Mouse (Mus musculus): Measurements from ENCODE around the gene Nfya. TPM values are rescaled to one million over a fixed set of nuclear protein-coding genes. Genes with fewer than 3 reads are reported as not detected.

The Nfya gene
- polyA plus RNA-seq, 1 experiment from 2014 or later: 9.3 TPM

DNA sequence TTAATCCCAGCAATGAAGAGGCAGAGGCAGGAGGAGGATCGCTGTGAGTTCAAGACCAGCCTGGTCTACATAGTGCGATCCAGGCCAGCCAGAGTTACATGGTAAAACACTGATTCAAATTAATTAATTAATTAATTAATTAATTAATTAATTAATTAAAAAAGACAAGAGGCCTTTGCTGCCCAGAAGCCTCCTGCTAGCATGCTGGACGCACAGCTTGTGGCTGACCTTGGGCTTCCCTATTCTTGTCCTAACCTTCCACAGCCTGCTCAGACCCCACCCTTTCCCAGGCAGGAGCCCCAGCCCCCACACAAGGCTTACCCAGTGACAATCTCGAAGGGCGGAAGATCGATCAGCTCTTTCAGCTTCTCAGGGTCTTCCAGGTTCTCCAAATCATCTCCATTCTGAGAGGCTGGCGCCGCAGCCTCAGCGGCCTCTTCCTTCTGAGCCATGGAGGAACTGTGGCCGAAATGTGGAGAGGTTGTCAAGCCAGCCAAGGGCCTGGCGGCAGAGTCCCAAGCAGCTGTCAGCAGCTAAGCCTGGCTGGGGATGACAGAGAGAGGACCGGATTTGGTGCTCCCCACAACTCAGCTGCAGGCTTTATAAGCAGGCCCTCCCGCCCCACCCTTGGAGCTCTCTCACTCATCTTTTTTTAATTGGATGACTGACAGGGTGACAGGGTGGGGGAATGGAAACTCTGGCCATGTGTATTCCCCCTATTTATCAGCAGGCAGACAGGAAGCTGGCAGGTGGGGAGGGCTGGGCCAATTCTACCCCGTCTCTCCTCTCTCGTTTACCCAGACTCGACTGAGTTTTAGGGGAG, 22.7 kb upstream of the Nfya start, which contains the start of gene Apobec2:
Apobec2 (minus strand) TSS at position 773 of the 823 bp plus-strand sequence.
- WGBS: 52% methylated on average over 16 of the region's 16 CpGs
- Histone ChIP-seq H3K9me3 (ENCODE audit: control insufficient read depth, low read length) (no peaks in the 10 kb centered on the region), H3K9ac (ENCODE audit: low read depth, low read length) (peak within 1 kb of the TSS; percentile 49; the same call in 1 of the 2 replicates)

DNA sequence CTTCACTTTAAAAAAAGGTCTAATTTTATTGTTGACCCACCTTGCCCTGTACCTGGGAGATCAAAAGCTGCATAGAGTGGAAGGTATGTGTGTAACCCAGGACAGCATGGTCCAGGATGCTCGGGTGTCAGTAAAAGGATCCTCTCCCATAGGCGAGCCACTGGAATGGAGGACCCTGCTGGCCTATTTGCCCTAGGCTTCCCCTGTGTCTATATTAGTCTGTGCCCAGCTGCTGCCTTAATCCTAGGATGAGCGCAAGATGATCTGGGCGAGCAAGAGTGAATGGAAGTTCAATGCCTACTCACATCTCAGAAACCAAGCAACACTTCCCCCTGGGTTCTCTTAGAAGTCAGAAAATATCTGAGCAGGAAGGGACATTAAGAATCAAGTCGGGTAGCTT, 21.3 kb upstream of the Nfya start:
- Histone ChIP-seq H3K27me3 (replicated peaks; ENCODE audit: control insufficient read depth, insufficient read depth, low read length) (no peaks in the 10 kb centered on the region), H3K4me1 (ENCODE audit: control insufficient read depth, insufficient read depth, low read length) (peaks cover 76% of the 10 kb centered on the region), H3K27ac (ENCODE audit: low read length) (peak overlapping the region; percentile 53), H3K9me3 (ENCODE audit: control insufficient read depth, low read length) (no peaks in the 10 kb centered on the region), H3K4me2 (ENCODE audit: low read depth, low read length) (no peak overlapping the region), H3K9ac (ENCODE audit: low read depth, low read length) (no peak overlapping the region), H3K36me3 (ENCODE audit: control insufficient read depth, insufficient read depth, low read length) (no peaks in the 10 kb centered on the region), H3K4me3 (ENCODE audit: low read length) (no peak overlapping the region)
- WGBS: 75% methylated on average over 5 of the region's 5 CpGs
- ATAC-seq: no peak

More for the DNA sequence above, 22.7 kb upstream of the Nfya start, which contains the start of gene Apobec2:
- Histone ChIP-seq H3K27ac (ENCODE audit: low read length) (peak within 1 kb of the TSS; percentile 64), H3K4me1 (ENCODE audit: control insufficient read depth, insufficient read depth, low read length) (peaks cover 76% of the 10 kb centered on the region), H3K4me2 (ENCODE audit: low read depth, low read length) (no peak within 1 kb of the TSS), H3K27me3 (replicated peaks; ENCODE audit: control insufficient read depth, insufficient read depth, low read length) (no peaks in the 10 kb centered on the region), H3K4me3 (ENCODE audit: low read length) (no peak within 1 kb of the TSS), H3K36me3 (ENCODE audit: control insufficient read depth, insufficient read depth, low read length) (no peaks in the 10 kb centered on the region)
- ATAC-seq: no peak

DNA sequence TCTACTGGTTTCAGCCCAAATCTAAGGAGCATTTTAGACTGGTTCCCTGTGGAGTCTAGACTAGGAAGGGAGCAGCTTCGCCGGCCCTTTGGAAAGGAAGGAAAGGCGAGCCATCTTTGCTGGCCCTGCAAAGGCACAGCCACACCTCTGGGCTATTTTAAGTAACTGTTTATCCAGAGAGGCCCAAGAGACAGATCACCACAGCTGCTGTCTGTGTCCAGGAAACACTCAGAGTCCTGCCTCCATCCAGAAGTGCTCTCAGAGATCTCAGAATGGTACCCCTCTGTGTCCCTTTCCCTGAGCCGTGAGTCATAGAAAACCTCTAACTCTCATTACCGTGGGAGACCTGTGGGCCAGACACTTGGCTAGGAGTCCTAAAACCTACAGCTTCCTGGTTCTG, 20.7 kb upstream of the Nfya start:
- Histone ChIP-seq H3K9me3 (ENCODE audit: control insufficient read depth, low read length) (no peaks in the 10 kb centered on the region), H3K4me3 (ENCODE audit: low read length) (no peak overlapping the region), H3K4me2 (ENCODE audit: low read depth, low read length) (no peak overlapping the region; the same call in 1 of the 2 replicates), H3K36me3 (ENCODE audit: control insufficient read depth, insufficient read depth, low read length) (no peaks in the 10 kb centered on the region), H3K9ac (ENCODE audit: low read depth, low read length) (0 out of 2 replicates have a peak overlapping the region, but pooled peaks have one; percentile 33), H3K27me3 (replicated peaks; ENCODE audit: control insufficient read depth, insufficient read depth, low read length) (no peaks in the 10 kb centered on the region), H3K4me1 (ENCODE audit: control insufficient read depth, insufficient read depth, low read length) (peaks cover 76% of the 10 kb centered on the region), H3K27ac (ENCODE audit: low read length) (peak overlapping the region; percentile 85)
- WGBS: 22% methylated on average over 5 of the region's 5 CpGs
- peak; percentile 22; the same call in 1 of the 2 replicates for ATAC-seq

GRCm38 (mm10) chr17:48427852-48428530, 18.3 kb upstream of the Nfya start:
- peak overlapping the region; percentile 58 for H3K27ac ChIP-seq (ENCODE audit: low read length)
- no peaks in the 10 kb centered on the region for H3K27me3 ChIP-seq (replicated peaks; ENCODE audit: control insufficient read depth, insufficient read depth, low read length)
- H3K9me3 ChIP-seq (ENCODE audit: control insufficient read depth, low read length): no peaks in the 10 kb centered on the region
- H3K4me2 ChIP-seq (ENCODE audit: low read depth, low read length): no peak overlapping the region
- no peak; the same call in 1 of the 2 replicates for ATAC-seq
- H3K9ac ChIP-seq (ENCODE audit: low read depth, low read length): 0 out of 2 replicates have a peak overlapping the region, but pooled peaks have one; percentile 21
- H3K36me3 ChIP-seq (ENCODE audit: control insufficient read depth, insufficient read depth, low read length): no peaks in the 10 kb centered on the region
- peaks cover 73% of the 10 kb centered on the region for H3K4me1 ChIP-seq (ENCODE audit: control insufficient read depth, insufficient read depth, low read length)
- H3K4me3 ChIP-seq (ENCODE audit: low read length): no peak overlapping the region
- 57% methylated on average over 11 of the region's 11 CpGs for WGBS

- WGBS: 57% methylated on average over 13 of the region's 13 CpGs
- peak; percentile 35; the same call in 1 of the 2 replicates for ATAC-seq
- 0 out of 2 replicates have a peak overlapping the region, but pooled peaks have one; percentile 7 for H3K9ac ChIP-seq (ENCODE audit: low read depth, low read length)
Observed at GRCm38 (mm10) chr17:48426991-48427750, 17.5 kb upstream of the Nfya start.

GRCm38 (mm10) chr17:48425823-48426612, 16.3 kb upstream of the Nfya start:
- WGBS: 26% methylated on average over 9 of the region's 9 CpGs
- H3K4me3 ChIP-seq (ENCODE audit: low read length): no peak overlapping the region
- H3K27ac ChIP-seq (ENCODE audit: low read length): peak overlapping the region; percentile 86
- H3K4me2 ChIP-seq (ENCODE audit: low read depth, low read length): peak overlapping the region; percentile 20; the same call in 1 of the 2 replicates
- H3K9ac ChIP-seq (ENCODE audit: low read depth, low read length): peak overlapping the region; percentile 30
- H3K27me3 ChIP-seq (replicated peaks; ENCODE audit: control insufficient read depth, insufficient read depth, low read length): no peaks in the 10 kb centered on the region
- H3K9me3 ChIP-seq (ENCODE audit: control insufficient read depth, low read length): no peaks in the 10 kb centered on the region
- peaks cover 54% of the 10 kb centered on the region for H3K4me1 ChIP-seq (ENCODE audit: control insufficient read depth, insufficient read depth, low read length)
- no peaks in the 10 kb centered on the region for H3K36me3 ChIP-seq (ENCODE audit: control insufficient read depth, insufficient read depth, low read length)
- ATAC-seq: peak; percentile 63

More at GRCm38 (mm10) chr17:48426991-48427750, 17.5 kb upstream of the Nfya start:
- no peaks in the 10 kb centered on the region for H3K36me3 ChIP-seq (ENCODE audit: control insufficient read depth, insufficient read depth, low read length)
- H3K9me3 ChIP-seq (ENCODE audit: control insufficient read depth, low read length): no peaks in the 10 kb centered on the region
- peak overlapping the region; percentile 72 for H3K27ac ChIP-seq (ENCODE audit: low read length)
- H3K4me2 ChIP-seq (ENCODE audit: low read depth, low read length): no peak overlapping the region
- H3K4me3 ChIP-seq (ENCODE audit: low read length): no peak overlapping the region
- H3K27me3 ChIP-seq (replicated peaks; ENCODE audit: control insufficient read depth, insufficient read depth, low read length): no peaks in the 10 kb centered on the region
- peaks cover 65% of the 10 kb centered on the region for H3K4me1 ChIP-seq (ENCODE audit: control insufficient read depth, insufficient read depth, low read length)

GRCm38 (mm10) chr17:48424237-48424636, 14.5 kb upstream of the Nfya start:
- no peak for ATAC-seq
- Histone ChIP-seq H3K27ac (ENCODE audit: low read length) (no peak overlapping the region), H3K4me1 (ENCODE audit: control insufficient read depth, insufficient read depth, low read length) (peaks cover 42% of the 10 kb centered on the region), H3K4me2 (ENCODE audit: low read depth, low read length) (no peak overlapping the region), H3K4me3 (ENCODE audit: low read length) (no peak overlapping the region), H3K36me3 (ENCODE audit: control insufficient read depth, insufficient read depth, low read length) (no peaks in the 10 kb centered on the region), H3K9me3 (ENCODE audit: control insufficient read depth, low read length) (no peaks in the 10 kb centered on the region), H3K27me3 (replicated peaks; ENCODE audit: control insufficient read depth, insufficient read depth, low read length) (no peaks in the 10 kb centered on the region), H3K9ac (ENCODE audit: low read depth, low read length) (no peak overlapping the region)
- WGBS: 86% methylated on average over 9 of the region's 9 CpGs

DNA sequence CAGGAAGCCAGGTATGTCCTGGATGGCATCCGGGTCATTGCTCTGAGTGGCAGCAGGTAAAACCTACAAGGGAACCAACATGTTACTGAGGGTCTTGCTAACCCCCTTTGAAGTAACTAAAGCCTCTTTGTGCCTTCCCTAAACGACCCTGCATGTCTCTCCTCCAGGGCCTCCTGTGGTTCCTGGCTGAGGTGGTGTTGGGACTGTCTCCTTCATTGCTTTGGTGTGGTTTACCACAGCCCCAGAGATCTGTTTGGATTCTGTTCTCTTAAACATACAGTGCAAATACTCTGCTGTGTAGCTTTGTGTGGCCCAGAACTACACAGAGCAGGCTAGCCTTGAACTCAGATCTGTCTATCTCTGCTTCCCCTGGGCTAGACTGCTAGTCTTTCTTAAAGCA, 9.9 kb upstream of the Nfya start:
- no peak for ATAC-seq
- Histone ChIP-seq H3K9me3 (ENCODE audit: control insufficient read depth, low read length) (no peaks in the 10 kb centered on the region), H3K27me3 (replicated peaks; ENCODE audit: control insufficient read depth, insufficient read depth, low read length) (no peaks in the 10 kb centered on the region), H3K9ac (ENCODE audit: low read depth, low read length) (0 out of 2 replicates have a peak overlapping the region, but pooled peaks have one; percentile 7), H3K36me3 (ENCODE audit: control insufficient read depth, insufficient read depth, low read length) (peaks cover 9% of the 10 kb centered on the region), H3K4me3 (ENCODE audit: low read length) (no peak overlapping the region), H3K27ac (ENCODE audit: low read length) (no peak overlapping the region), H3K4me1 (ENCODE audit: control insufficient read depth, insufficient read depth, low read length) (peaks cover 17% of the 10 kb centered on the region; the same call in 1 of the 2 replicates), H3K4me2 (ENCODE audit: low read depth, low read length) (no peak overlapping the region)
- WGBS: 63% methylated on average over 2 of the region's 2 CpGs

All from intestine, embryonic 16.5 days (tissue).